In genomic region chr7:43921941-43922340, GRCm38 (mm10) we compare ENCODE assay signal across 26 mouse cellular contexts. TPM values are rescaled to one million over a fixed set of nuclear protein-coding genes. Genes with fewer than 3 reads are reported as not detected.
DNase-seq lines count a peak whose midpoint lies in the region.
"Had no signal": no experiment of that assay in that cellular context is flagged by ENCODE, and none has a peak within 500 bp of the region (broad histone marks: within the 10 kb centered on the region; RNA-seq: fewer than 3 reads in every experiment).

No protein-coding gene starts in this region.

- H3K36me3 ChIP-seq in macrophage (ENCODE audit: inconsistent target): no peaks in the 10 kb centered on the region
- H3K36me3 ChIP-seq: G1E had no signal

- intact Hi-C loops in heart, postnatal 25 days (cut with DNase I): no loop called here

- no peak overlapping the region for H3K4me3 ChIP-seq in macrophage (ENCODE audit: inconsistent target)

- H3K79me2 ChIP-seq in macrophage (ENCODE audit: inconsistent target): no peaks in the 10 kb centered on the region

- peak; percentile 80 for DNase-seq in heart, adult 11 months
- no peak for DNase-seq in heart, postnatal 25 days (ENCODE audit: low spot score)
- DNase-seq in MN1 (ENCODE audit: low spot score): no peak
- DNase-seq: adrenal gland, adult 2 months; adrenal gland, adult 8-10 months; adrenal gland, postnatal 10 days; adrenal gland, postnatal 14 days; adrenal gland, postnatal 25 days; adrenal gland, postnatal 36 days; B cell, adult 2 months; cerebellum, adult 11 months; cerebellum, adult 11-12 months; cerebellum, adult 18-20 months; cerebellum, adult 2 months had no signal

- H3K27ac ChIP-seq in macrophage: peak overlapping the region; percentile 87; the same call in 1 of the 2 replicates

- 96% methylated on average over 2 of the region's 2 CpGs for WGBS in macrophage (ENCODE audit: missing documents)

RNA-seq across cellular contexts. Expression of gene Klk15, which starts 11.6 kb away (rescaled TPM):
- not detected for total RNA-seq in heart, postnatal 25 days (2021)
- not detected for total RNA-seq in macrophage (2018; cell fraction: chromatin; rRNA removed)
- not detected for total RNA-seq in macrophage (2018; cell fraction: cytosol; rRNA removed)
- not detected for total RNA-seq in macrophage (2018; cell fraction: nucleus; rRNA removed)
- not detected in 3 replicates for polyA plus RNA-seq in macrophage (2018)
- total RNA-seq: adrenal gland, adult 18-20 months; adrenal gland, adult 2 months; adrenal gland, adult 8-10 months; adrenal gland, postnatal 10 days; adrenal gland, postnatal 14 days; adrenal gland, postnatal 25 days; adrenal gland, postnatal 36 days; adrenal gland, postnatal 4 days; CH12.LX; ES-E14; G1E; MEL had no signal
- polyA plus RNA-seq: activated CD4-positive, CD25-positive, alpha-beta regulatory T cell, adult 4 months; adrenal gland, adult 2 months; brain, embryonic 14.5 days; C2C12; CD4-positive, CD25-positive, alpha-beta regulatory T cell, adult 4 months; cerebellum, adult 2 months; G1E; Patski had no signal

RNA-seq across cellular contexts. Expression of gene Klk1b8, which starts 28.5 kb away (rescaled TPM):
- not detected for total RNA-seq in heart, postnatal 25 days (2021)
- not detected for total RNA-seq in macrophage (2018; cell fraction: chromatin; rRNA removed)
- not detected for total RNA-seq in macrophage (2018; cell fraction: cytosol; rRNA removed)
- not detected for total RNA-seq in macrophage (2018; cell fraction: nucleus; rRNA removed)
- not detected in 3 replicates for polyA plus RNA-seq in macrophage (2018)
- total RNA-seq: adrenal gland, adult 18-20 months; adrenal gland, adult 2 months; adrenal gland, adult 8-10 months; adrenal gland, postnatal 10 days; adrenal gland, postnatal 14 days; adrenal gland, postnatal 25 days; adrenal gland, postnatal 36 days; adrenal gland, postnatal 4 days; CH12.LX; ES-E14; G1E; MEL had no signal
- polyA plus RNA-seq: activated CD4-positive, CD25-positive, alpha-beta regulatory T cell, adult 4 months; adrenal gland, adult 2 months; brain, embryonic 14.5 days; C2C12; CD4-positive, CD25-positive, alpha-beta regulatory T cell, adult 4 months; cerebellum, adult 2 months; G1E; Patski had no signal

RNA-seq across cellular contexts. Expression of gene Klk4, which starts 41.0 kb away (rescaled TPM):
- not detected for total RNA-seq in heart, postnatal 25 days (2021)
- not detected for total RNA-seq in macrophage (2018; cell fraction: chromatin; rRNA removed)
- total RNA-seq in macrophage (2018; cell fraction: cytosol; rRNA removed): not detected
- total RNA-seq in macrophage (2018; cell fraction: nucleus; rRNA removed): not detected
- not detected in 3 replicates for polyA plus RNA-seq in macrophage (2018)
- total RNA-seq: adrenal gland, adult 18-20 months; adrenal gland, adult 2 months; adrenal gland, adult 8-10 months; adrenal gland, postnatal 14 days; adrenal gland, postnatal 25 days; adrenal gland, postnatal 36 days; adrenal gland, postnatal 4 days; CH12.LX; ES-E14; G1E; MEL had no signal
- polyA plus RNA-seq: activated CD4-positive, CD25-positive, alpha-beta regulatory T cell, adult 4 months; adrenal gland, adult 2 months; C2C12; CD4-positive, CD25-positive, alpha-beta regulatory T cell, adult 4 months; cerebellum, adult 2 months; G1E; Patski had no signal

RNA-seq across cellular contexts. Expression of gene Klk1b1, which starts 44.6 kb away (rescaled TPM):
- total RNA-seq in heart, postnatal 25 days (2021): not detected
- total RNA-seq in macrophage (2018; cell fraction: chromatin; rRNA removed): not detected
- total RNA-seq in macrophage (2018; cell fraction: cytosol; rRNA removed): 1 to 10 TPM in 17 of 26 experiments, under 1 TPM in 9; 0.33 to 4.6 (median 1.6) TPM
- 1 to 10 TPM in 11 of 26 experiments, under 1 TPM in 6, not detected in 9; 0.67 to 3.1 (median 1.2) TPM for total RNA-seq in macrophage (2018; cell fraction: nucleus; rRNA removed)
- polyA plus RNA-seq in macrophage (2018): 0.91 to 5.8 TPM (median 2.6 TPM) in 3 replicates
- total RNA-seq: adrenal gland, adult 18-20 months; adrenal gland, adult 2 months; adrenal gland, adult 8-10 months; adrenal gland, postnatal 10 days; adrenal gland, postnatal 14 days; adrenal gland, postnatal 25 days; adrenal gland, postnatal 36 days; adrenal gland, postnatal 4 days; CH12.LX; ES-E14; G1E; MEL had no signal
- polyA plus RNA-seq: activated CD4-positive, CD25-positive, alpha-beta regulatory T cell, adult 4 months; adrenal gland, adult 2 months; brain, embryonic 14.5 days; C2C12; CD4-positive, CD25-positive, alpha-beta regulatory T cell, adult 4 months; cerebellum, adult 2 months; G1E; Patski had no signal

RNA-seq across cellular contexts. Expression of gene Klk1b9, which starts 53.9 kb away (rescaled TPM):
- total RNA-seq in heart, postnatal 25 days (2021): not detected
- total RNA-seq in macrophage (2018; cell fraction: chromatin; rRNA removed): not detected
- total RNA-seq in macrophage (2018; cell fraction: cytosol; rRNA removed): under 1 TPM in 6 of 26 experiments, not detected in 20; 0.14 to 0.42 (median 0.25) TPM
- total RNA-seq in macrophage (2018; cell fraction: nucleus; rRNA removed): under 1 TPM in 1 of 26 experiments, not detected in 25; 0.75 TPM
- 0.40 TPM in 1 of 3 replicates, not detected in the others for polyA plus RNA-seq in macrophage (2018)
- total RNA-seq: adrenal gland, adult 18-20 months; adrenal gland, adult 2 months; adrenal gland, postnatal 10 days; adrenal gland, postnatal 14 days; adrenal gland, postnatal 25 days; adrenal gland, postnatal 36 days; adrenal gland, postnatal 4 days; CH12.LX; ES-E14; G1E; MEL had no signal
- polyA plus RNA-seq: activated CD4-positive, CD25-positive, alpha-beta regulatory T cell, adult 4 months; adrenal gland, adult 2 months; brain, embryonic 14.5 days; C2C12; CD4-positive, CD25-positive, alpha-beta regulatory T cell, adult 4 months; G1E; Patski had no signal
